Mouse (Mus musculus): ENCODE results near the gene Tatdn3.

Tatdn3 gene

DNA sequence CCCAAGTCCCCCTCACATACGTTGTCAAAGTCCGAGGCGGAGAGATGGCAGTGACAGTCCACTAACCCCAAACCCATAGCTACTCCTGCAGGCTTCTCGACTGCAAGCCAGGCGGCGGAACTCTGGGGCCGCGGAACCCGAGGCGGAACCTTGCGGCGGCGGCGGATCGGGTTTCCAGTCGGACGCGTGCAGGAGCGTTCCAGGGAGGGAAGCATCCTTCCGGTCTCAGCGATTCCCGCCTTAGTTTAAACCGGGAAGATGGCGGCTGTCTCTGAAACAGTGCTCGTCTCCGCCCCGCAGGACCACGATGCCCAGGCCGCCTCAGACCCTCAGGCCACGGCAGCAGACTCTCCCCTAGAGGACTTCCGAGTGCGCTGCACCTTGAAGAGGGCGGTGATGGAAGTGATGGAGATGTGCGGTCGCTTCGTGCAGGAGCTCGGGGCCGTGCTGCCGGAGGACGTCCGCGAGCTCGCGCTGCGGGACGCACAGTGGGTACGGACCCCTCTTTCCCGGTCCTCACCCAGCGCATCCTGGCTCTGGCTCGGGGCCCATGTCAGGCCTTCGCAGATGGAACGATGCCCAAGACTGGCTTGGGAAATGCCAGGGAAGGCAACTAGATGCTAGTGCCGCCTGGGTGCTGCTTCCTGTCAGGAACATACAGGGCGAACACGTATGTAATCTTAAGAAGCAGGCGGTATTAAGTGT lies at the start of gene Tatdn3, which contains the start of gene Nsl1:
Gene Tatdn3, minus strand, starts transcription at position 152 of the 705 bp plus-strand sequence.
Gene Nsl1, plus strand, starts transcription at position 232 of the 705 bp plus-strand sequence.
- peak; percentile 93 for DNase-seq (ENCODE audit: low read depth, low spot score)

DNA sequence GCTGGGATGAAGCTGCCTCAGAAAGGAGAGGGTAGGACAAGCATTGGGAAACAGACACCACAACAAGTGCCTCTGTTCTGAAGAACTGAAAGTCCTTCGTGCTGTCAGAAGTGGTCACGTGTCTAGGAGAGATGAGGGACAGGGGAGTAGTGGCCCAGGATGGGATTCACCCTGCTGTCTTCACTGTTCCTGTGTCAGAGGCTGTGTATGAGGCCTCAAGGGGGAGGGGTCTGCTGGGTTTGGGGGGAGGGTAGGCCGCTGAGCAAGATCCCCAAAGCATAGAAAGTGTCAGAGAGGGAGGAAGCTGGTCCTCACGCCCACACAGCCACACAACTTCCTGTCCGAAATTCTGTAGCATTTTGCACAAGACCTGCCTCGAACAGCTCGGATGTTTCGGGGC lies 48.4 kb upstream of the Tatdn3 start:
- DNase-seq (ENCODE audit: low read depth, low spot score), result peak; percentile 32

DNA sequence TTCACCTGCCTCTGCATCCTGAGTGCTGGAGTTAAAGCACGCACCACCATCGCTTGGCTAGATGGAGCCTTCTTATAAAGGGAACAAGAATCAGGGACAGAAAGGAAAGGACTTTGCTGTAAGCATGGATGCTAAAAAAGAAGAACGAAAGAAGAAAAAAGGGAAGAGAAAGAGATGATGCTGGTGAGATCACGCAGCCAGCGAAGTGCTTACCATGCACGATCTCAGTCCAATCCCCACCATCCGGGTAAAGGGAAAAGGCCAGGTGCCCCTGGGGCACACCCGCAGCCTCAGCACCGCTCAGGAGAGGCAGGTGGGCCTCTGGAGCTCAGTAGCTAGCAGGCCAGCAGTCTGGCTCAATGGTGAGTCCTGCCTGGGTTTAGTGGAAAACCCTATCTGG lies 47.2 kb upstream of the Tatdn3 start:
- no peak for DNase-seq (ENCODE audit: low read depth, low spot score)

DNA sequence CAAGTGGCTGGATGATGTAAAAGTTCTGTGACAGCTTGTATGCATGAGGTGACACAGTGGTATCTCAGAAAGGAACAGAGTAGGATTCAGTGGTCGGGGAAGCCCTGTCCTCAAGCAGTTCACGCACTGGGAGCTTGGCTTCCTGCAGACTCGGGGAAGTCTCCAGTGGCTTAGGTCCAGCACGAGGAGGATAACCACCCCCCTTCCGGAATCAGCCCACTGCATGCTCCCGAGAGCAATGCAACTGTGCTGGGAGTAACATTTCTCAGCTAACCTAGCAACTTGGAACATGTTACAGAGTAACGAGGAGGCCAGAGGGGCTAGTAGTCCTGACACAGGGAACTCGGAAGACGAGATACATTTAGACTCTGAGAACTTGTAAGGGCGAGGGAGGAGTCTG lies 44.6 kb upstream of the Tatdn3 start:
- no peak for DNase-seq (ENCODE audit: low read depth, low spot score)

DNA sequence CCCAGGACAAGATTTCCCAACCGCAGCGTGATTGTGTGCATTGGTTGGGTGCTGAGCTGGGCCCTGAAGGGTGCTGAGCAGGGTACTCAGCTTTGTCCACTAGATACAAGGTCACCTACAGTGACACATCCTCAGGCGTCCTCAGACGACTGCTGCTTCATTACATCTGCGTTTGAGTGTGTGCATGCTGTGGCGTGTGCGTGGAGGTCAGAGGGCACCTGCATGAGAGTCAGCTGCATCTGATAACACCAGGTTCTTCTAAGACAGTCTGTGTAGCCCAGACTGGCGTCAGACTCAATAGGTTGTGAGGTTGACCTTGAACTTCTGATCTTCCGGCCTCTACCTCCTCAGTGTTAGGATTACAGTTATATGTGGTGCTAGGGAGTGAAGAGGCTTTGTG lies 42.5 kb upstream of the Tatdn3 start:
- no peak for DNase-seq (ENCODE audit: low read depth, low spot score)

DNA sequence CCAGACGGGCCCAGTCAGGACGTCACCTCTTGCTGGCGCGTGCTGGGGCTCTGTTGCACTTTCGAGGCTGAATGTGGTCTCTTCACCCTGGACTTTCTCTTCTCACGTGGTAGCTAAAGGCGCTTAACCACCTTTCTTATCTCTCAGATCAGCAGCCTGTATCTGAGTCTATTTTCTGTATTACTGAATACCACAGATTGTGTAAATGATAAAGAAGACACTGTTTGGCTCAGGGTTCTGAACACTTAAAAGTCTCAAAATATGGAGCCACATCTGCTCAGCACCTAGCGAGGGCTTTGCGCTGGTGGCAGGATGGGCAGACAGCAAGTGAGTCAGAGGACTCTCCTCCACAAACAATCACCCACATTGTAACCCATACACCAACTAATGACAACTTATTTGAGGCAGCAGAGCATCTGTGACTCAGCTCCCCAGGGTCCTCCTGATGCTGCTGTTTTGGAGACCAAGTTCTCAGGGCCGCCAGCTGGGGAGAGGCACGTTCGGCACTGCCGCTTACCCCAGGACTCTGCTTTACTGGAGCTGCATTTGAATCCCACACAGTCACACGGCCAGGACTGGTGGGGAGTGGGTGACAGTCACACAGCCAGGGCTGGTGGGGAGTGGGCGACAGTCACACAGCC lies 40.1 kb upstream of the Tatdn3 start:
- DNase-seq (ENCODE audit: low read depth, low spot score), result peak; percentile 37

GRCm38 (mm10) chr1:191099772-191100291 lies 37.1 kb upstream of the Tatdn3 start:
- no peak for DNase-seq (ENCODE audit: low read depth, low spot score)

- no peak for DNase-seq (ENCODE audit: low read depth, low spot score)
Observed at GRCm38 (mm10) chr1:191099114-191099513, 36.4 kb upstream of the Tatdn3 start.

- peak; percentile 43 for DNase-seq (ENCODE audit: low read depth, low spot score)
Observed at GRCm38 (mm10) chr1:191097802-191098747, 35.3 kb upstream of the Tatdn3 start, which contains the start of gene Batf3. Gene Batf3, plus strand, starts transcription at chr1:191097847.

GRCm38 (mm10) chr1:191096871-191097681 lies 34.3 kb upstream of the Tatdn3 start:
- peak; percentile 20 for DNase-seq (ENCODE audit: low read depth, low spot score)

- DNase-seq (ENCODE audit: low read depth, low spot score), result peak; percentile 24
Observed at GRCm38 (mm10) chr1:191095019-191095418, 32.3 kb upstream of the Tatdn3 start.

- no peak for DNase-seq (ENCODE audit: low read depth, low spot score)
Observed at GRCm38 (mm10) chr1:191093578-191093977, 30.8 kb upstream of the Tatdn3 start.

- no peak for DNase-seq (ENCODE audit: low read depth, low spot score)
Observed at GRCm38 (mm10) chr1:191092050-191092449, 29.3 kb upstream of the Tatdn3 start.

GRCm38 (mm10) chr1:191089355-191089754 lies 26.6 kb upstream of the Tatdn3 start:
- DNase-seq (ENCODE audit: low read depth, low spot score), result no peak

DNA sequence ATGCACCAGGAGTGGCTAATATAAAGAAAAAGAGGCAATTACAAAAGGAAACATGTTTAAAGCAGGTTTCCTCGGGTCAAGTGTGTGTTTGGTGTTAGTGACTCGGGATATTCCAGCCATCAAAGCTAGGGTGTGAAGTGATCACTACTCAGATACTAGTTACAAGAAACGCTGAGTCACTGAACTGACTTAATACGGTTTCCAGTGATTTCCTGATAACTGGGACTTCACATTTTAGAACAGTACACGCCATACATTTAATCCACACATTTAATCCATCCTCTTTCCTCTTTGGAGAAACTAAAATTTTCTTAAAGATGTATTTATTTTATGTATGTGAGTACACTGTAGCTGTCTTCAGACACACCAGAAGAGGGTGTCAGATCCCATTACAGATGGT lies 25.2 kb upstream of the Tatdn3 start:
- no peak for DNase-seq (ENCODE audit: low read depth, low spot score)

DNA sequence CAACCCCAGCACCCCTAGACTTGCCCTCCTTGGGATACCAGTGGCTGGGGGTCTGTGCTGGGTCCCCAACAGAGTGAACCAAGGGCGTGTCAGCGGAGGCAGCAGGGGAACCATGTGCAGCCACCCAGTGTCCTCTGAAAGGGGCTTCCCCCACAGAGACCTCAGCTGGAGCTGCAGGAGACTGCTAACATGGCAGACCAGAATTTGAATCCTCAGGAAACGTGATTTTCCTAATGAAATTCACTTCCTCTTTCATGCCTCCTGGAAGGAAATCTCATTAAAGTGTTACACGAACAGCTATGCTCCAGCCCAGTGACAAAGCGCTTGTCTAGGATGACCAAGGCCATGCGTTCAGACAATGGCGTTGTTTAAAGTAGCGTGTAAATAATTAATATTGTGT lies 24.2 kb upstream of the Tatdn3 start:
- no peak for DNase-seq (ENCODE audit: low read depth, low spot score)

GRCm38 (mm10) chr1:191086304-191086878 lies 23.7 kb upstream of the Tatdn3 start:
- DNase-seq (ENCODE audit: low read depth, low spot score), result no peak

- DNase-seq (ENCODE audit: low read depth, low spot score), result no peak
Observed at GRCm38 (mm10) chr1:191085597-191085996, 22.9 kb upstream of the Tatdn3 start.

DNA sequence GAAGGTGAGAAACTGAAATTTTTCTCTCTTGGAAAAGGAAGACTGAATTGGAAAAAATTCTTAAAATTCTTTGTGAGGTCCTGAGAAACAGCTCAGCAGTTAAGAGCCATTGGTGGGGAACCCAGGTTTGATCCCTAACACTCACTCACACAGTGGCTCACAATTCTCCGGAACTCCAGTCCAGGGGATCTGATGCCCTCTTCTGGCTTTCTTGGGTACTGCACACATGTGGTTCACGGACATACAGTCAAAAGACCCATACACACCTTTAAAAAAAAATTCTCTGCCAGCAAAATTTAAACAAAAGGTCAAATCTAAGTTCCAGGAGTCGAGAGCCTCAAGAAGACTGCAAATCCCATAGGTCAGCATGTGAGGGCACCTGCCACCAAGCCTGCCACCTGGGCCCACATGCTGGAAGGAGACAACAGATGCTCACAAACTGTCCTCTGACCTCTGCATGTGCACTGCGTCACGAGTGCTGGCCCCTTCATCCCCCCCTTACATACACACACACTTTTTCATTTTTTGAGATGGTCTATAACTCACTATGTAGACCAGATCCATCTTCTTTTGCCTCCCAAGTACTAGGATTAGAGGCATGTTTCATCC lies 22.3 kb upstream of the Tatdn3 start:
- DNase-seq (ENCODE audit: low read depth, low spot score), result peak; percentile 66

DNA sequence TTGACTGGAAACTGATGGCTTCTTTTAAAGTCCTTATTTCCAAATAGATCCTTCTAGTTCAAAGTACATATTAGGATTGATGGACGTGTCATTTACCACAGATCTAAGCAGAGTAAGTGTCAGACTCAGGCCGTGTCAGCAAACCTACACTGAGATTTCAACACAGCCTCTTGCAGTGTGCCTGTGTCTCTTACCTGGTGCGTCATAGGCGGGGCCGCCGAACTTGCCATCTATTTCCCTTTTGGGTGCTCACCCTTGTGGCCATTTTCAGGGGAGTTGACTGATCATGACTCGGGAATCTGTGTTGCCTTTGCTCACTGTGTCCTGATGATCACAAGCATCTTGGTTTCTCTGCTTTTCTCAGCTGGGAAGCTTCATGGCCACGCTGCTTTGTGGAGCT lies 20.5 kb upstream of the Tatdn3 start:
- no peak for DNase-seq (ENCODE audit: low read depth, low spot score)
